Comparison of ENCODE assay signal across 9 mouse cellular contexts in the genomic region with DNA sequence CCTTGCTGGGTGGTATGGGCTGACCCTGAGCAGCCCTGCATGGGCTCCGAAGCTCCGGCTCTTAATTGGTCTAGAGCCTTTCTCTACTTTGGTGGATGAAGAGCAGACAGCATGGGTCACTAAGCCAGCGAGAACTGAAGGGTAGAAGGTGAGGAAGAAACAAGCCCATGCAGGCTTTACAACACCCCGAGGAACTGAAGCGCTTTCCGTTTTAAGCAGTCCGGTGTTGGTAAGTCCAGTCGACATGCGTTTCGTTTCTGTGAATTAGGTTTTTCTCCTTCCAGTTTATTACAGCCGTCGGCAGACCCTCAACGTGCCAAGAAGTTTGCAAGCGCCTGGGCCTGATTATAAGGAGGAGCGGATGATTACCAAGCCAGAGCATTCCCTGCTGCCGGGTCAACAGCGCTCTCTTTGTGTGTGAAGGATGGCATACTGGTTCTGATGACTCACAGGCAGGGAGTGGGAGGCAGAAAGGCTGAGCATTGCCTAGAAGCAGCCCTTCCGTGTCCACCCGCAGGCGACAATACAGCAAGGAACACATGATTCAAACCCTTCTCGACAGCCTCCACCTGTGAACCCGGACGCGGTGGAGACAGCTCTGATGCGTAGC. TPM values are rescaled to one million over a fixed set of nuclear protein-coding genes. Genes with fewer than 3 reads are reported as not detected.
DNase-seq lines count a peak whose midpoint lies in the region; ATAC-seq lines count a peak whose summit lies in the region.
"Had no signal": no experiment of that assay in that cellular context is flagged by ENCODE, and none has a peak within 500 bp of the region (broad histone marks: within the 10 kb centered on the region; RNA-seq: fewer than 3 reads in every experiment).

No protein-coding gene starts in this region.

- 0 out of 2 replicates have a peak overlapping the region, but pooled peaks have one; percentile 15 for H3K27ac ChIP-seq in forebrain, embryonic 10.5 days
- H3K27ac ChIP-seq in forebrain, embryonic 12.5 days = no peak overlapping the region
- 0 out of 2 replicates have a peak overlapping the region, but pooled peaks have one; percentile 4 for H3K27ac ChIP-seq in heart, embryonic 15.5 days
- H3K27ac ChIP-seq in limb, embryonic 11.5 days (replicated peaks; ENCODE audit: low read depth, low read length) = no peak overlapping the region
- peak overlapping the region; percentile 28 for H3K27ac ChIP-seq in stomach, embryonic 15.5 days
- H3K27ac ChIP-seq in midbrain, embryonic 13.5 days = no peak overlapping the region
- H3K27ac ChIP-seq in hindbrain, embryonic 12.5 days = no peak overlapping the region
- H3K27ac ChIP-seq: embryonic facial prominence, embryonic 12.5 days had no signal

- H3K4me2 ChIP-seq in forebrain, embryonic 12.5 days = no peak overlapping the region
- peak overlapping the region; percentile 28; the same call in 1 of the 2 replicates for H3K4me2 ChIP-seq in heart, embryonic 15.5 days
- H3K4me2 ChIP-seq in limb, embryonic 11.5 days (ENCODE audit: low read depth, severe bottlenecking) = no peak overlapping the region
- peak overlapping the region; percentile 4; the same call in 1 of the 2 replicates for H3K4me2 ChIP-seq in stomach, embryonic 15.5 days
- H3K4me2 ChIP-seq in midbrain, embryonic 13.5 days (replicated peaks) = no peak overlapping the region
- H3K4me2 ChIP-seq in hindbrain, embryonic 12.5 days (replicated peaks) = no peak overlapping the region
- H3K4me2 ChIP-seq: embryonic facial prominence, embryonic 12.5 days had no signal

- H3K36me3 ChIP-seq in forebrain, embryonic 10.5 days (replicated peaks) = no peaks in the 10 kb centered on the region
- H3K36me3 ChIP-seq in forebrain, embryonic 12.5 days (replicated peaks) = no peaks in the 10 kb centered on the region
- H3K36me3 ChIP-seq in heart, embryonic 15.5 days = no peaks in the 10 kb centered on the region
- H3K36me3 ChIP-seq in limb, embryonic 11.5 days (ENCODE audit: control insufficient read depth, insufficient read depth, low read length) = no peaks in the 10 kb centered on the region
- H3K36me3 ChIP-seq in stomach, embryonic 15.5 days = no peaks in the 10 kb centered on the region
- no peaks in the 10 kb centered on the region for H3K36me3 ChIP-seq in midbrain, embryonic 13.5 days
- H3K36me3 ChIP-seq in hindbrain, embryonic 12.5 days = no peaks in the 10 kb centered on the region
- H3K36me3 ChIP-seq: embryonic facial prominence, embryonic 12.5 days had no signal

- ATAC-seq in forebrain, embryonic 12.5 days (ENCODE audit: low FRiP score) = no peak
- ATAC-seq in heart, embryonic 15.5 days (replicated peaks; ENCODE audit: insufficient number of reproducible peaks, insufficient read depth, low FRiP score, low read depth) = 0 out of 2 replicates have a peak, but pooled peaks have one; percentile 43
- ATAC-seq in limb, embryonic 11.5 days (ENCODE audit: insufficient number of reproducible peaks, low FRiP score, low TSS enrichment, low read depth) = peak; percentile 54; the same call in 1 of the 2 replicates
- peak; percentile 70 for ATAC-seq in stomach, embryonic 15.5 days (ENCODE audit: insufficient read depth, low FRiP score, low read depth)
- ATAC-seq in midbrain, embryonic 13.5 days = no peak
- no peak for ATAC-seq in hindbrain, embryonic 12.5 days (ENCODE audit: low FRiP score)

- no peak for DNase-seq in forebrain, embryonic 10.5 days (ENCODE audit: extremely low spot score, low spot score)
- peak; percentile 92 for DNase-seq in NIH3T3 (ENCODE audit: low read depth)
- peak; percentile 63 for DNase-seq in limb, embryonic 11.5 days (ENCODE audit: low spot score)

- 84% methylated on average over 25 of the region's 25 CpGs for WGBS in forebrain, embryonic 10.5 days
- WGBS in forebrain, embryonic 12.5 days = 83% methylated on average over 25 of the region's 25 CpGs
- WGBS in heart, embryonic 15.5 days = 58% methylated on average over 25 of the region's 25 CpGs
- 43% methylated on average over 25 of the region's 25 CpGs for WGBS in limb, embryonic 11.5 days
- WGBS in stomach, embryonic 15.5 days = 50% methylated on average over 25 of the region's 25 CpGs
- 85% methylated on average over 25 of the region's 25 CpGs for WGBS in midbrain, embryonic 13.5 days
- 77% methylated on average over 25 of the region's 25 CpGs for WGBS in hindbrain, embryonic 12.5 days

- H3K27me3 ChIP-seq in forebrain, embryonic 10.5 days (ENCODE audit: poor library complexity, severe bottlenecking) = no peaks in the 10 kb centered on the region
- no peaks in the 10 kb centered on the region for H3K27me3 ChIP-seq in forebrain, embryonic 12.5 days
- no peaks in the 10 kb centered on the region for H3K27me3 ChIP-seq in heart, embryonic 15.5 days
- H3K27me3 ChIP-seq in limb, embryonic 11.5 days (ENCODE audit: control insufficient read depth, insufficient read depth, low read length) = no peaks in the 10 kb centered on the region
- H3K27me3 ChIP-seq in stomach, embryonic 15.5 days (replicated peaks) = no peaks in the 10 kb centered on the region
- H3K27me3 ChIP-seq in midbrain, embryonic 13.5 days = no peaks in the 10 kb centered on the region
- H3K27me3 ChIP-seq in hindbrain, embryonic 12.5 days = no peaks in the 10 kb centered on the region
- H3K27me3 ChIP-seq: embryonic facial prominence, embryonic 12.5 days had no signal

- H3K9ac ChIP-seq in forebrain, embryonic 12.5 days = no peak overlapping the region
- no peak overlapping the region for H3K9ac ChIP-seq in heart, embryonic 15.5 days
- H3K9ac ChIP-seq in limb, embryonic 11.5 days (ENCODE audit: low read length) = no peak overlapping the region
- H3K9ac ChIP-seq in stomach, embryonic 15.5 days = no peak overlapping the region
- no peak overlapping the region for H3K9ac ChIP-seq in midbrain, embryonic 13.5 days (replicated peaks)
- H3K9ac ChIP-seq in hindbrain, embryonic 12.5 days = no peak overlapping the region
- H3K9ac ChIP-seq: embryonic facial prominence, embryonic 12.5 days had no signal

- H3K9me3 ChIP-seq in forebrain, embryonic 10.5 days = no peaks in the 10 kb centered on the region
- no peaks in the 10 kb centered on the region for H3K9me3 ChIP-seq in forebrain, embryonic 12.5 days
- H3K9me3 ChIP-seq in heart, embryonic 15.5 days (replicated peaks) = no peaks in the 10 kb centered on the region
- no peaks in the 10 kb centered on the region for H3K9me3 ChIP-seq in limb, embryonic 11.5 days (ENCODE audit: control insufficient read depth, low read length)
- H3K9me3 ChIP-seq in stomach, embryonic 15.5 days = no peaks in the 10 kb centered on the region
- no peaks in the 10 kb centered on the region for H3K9me3 ChIP-seq in midbrain, embryonic 13.5 days
- H3K9me3 ChIP-seq in hindbrain, embryonic 12.5 days (replicated peaks) = no peaks in the 10 kb centered on the region
- H3K9me3 ChIP-seq: embryonic facial prominence, embryonic 12.5 days had no signal

- H3K4me1 ChIP-seq in forebrain, embryonic 10.5 days = peaks cover 4% of the 10 kb centered on the region; the same call in 1 of the 2 replicates
- no peaks in the 10 kb centered on the region for H3K4me1 ChIP-seq in forebrain, embryonic 12.5 days
- H3K4me1 ChIP-seq in heart, embryonic 15.5 days (replicated peaks) = no peaks in the 10 kb centered on the region
- peaks cover 10% of the 10 kb centered on the region for H3K4me1 ChIP-seq in limb, embryonic 11.5 days (ENCODE audit: control insufficient read depth, insufficient read depth, low read length)
- H3K4me1 ChIP-seq in stomach, embryonic 15.5 days = 0 out of 2 replicates have a peak, but pooled peaks cover 9% of the 10 kb centered on the region
- no peaks in the 10 kb centered on the region for H3K4me1 ChIP-seq in midbrain, embryonic 13.5 days (replicated peaks)
- no peaks in the 10 kb centered on the region for H3K4me1 ChIP-seq in hindbrain, embryonic 12.5 days

- H3K4me3 ChIP-seq in forebrain, embryonic 10.5 days = no peak overlapping the region
- H3K4me3 ChIP-seq in forebrain, embryonic 12.5 days (replicated peaks) = no peak overlapping the region
- H3K4me3 ChIP-seq in heart, embryonic 15.5 days = no peak overlapping the region
- no peak overlapping the region for H3K4me3 ChIP-seq in limb, embryonic 11.5 days (ENCODE audit: low read depth, low read length)
- H3K4me3 ChIP-seq in stomach, embryonic 15.5 days (replicated peaks) = no peak overlapping the region
- no peak overlapping the region for H3K4me3 ChIP-seq in midbrain, embryonic 13.5 days (replicated peaks)
- H3K4me3 ChIP-seq in hindbrain, embryonic 12.5 days = no peak overlapping the region
- H3K4me3 ChIP-seq: embryonic facial prominence, embryonic 12.5 days had no signal

RNA-seq across cellular contexts. Expression of a gene that starts 40.3 kb away (rescaled TPM):
- polyA plus RNA-seq in forebrain, embryonic 10.5 days (2016; fragmentation: Nextera tagmentation; extraction: Ambion mirVana) = 73.3 and 76.2 TPM in 2 replicates
- 71.6 and 73.8 TPM in 2 replicates for polyA plus RNA-seq in forebrain, embryonic 12.5 days (2016; fragmentation: Nextera tagmentation; extraction: Ambion mirVana)
- polyA plus RNA-seq in heart, embryonic 15.5 days (2015; fragmentation: Nextera tagmentation; extraction: Ambion mirVana) = 24.5 and 27.7 TPM in 2 replicates
- 81.7 and 81.8 TPM in 2 replicates for polyA plus RNA-seq in limb, embryonic 11.5 days (2014; fragmentation: Nextera tagmentation; extraction: Ambion mirVana)
- polyA plus RNA-seq in stomach, embryonic 15.5 days (2015; fragmentation: Nextera tagmentation; extraction: Ambion mirVana) = 32.0 and 37.0 TPM in 2 replicates
- 64.4 and 64.8 TPM in 2 replicates for polyA plus RNA-seq in midbrain, embryonic 13.5 days (2015; fragmentation: Nextera tagmentation; extraction: Ambion mirVana)
- polyA plus RNA-seq in hindbrain, embryonic 12.5 days (2016; fragmentation: Nextera tagmentation; extraction: Ambion mirVana) = 63.0 and 68.6 TPM in 2 replicates

RNA-seq across cellular contexts. Expression of a gene that starts 40.4 kb away (rescaled TPM):
- 1,643 and 1,661 TPM in 2 replicates for polyA plus RNA-seq in forebrain, embryonic 10.5 days (2016; fragmentation: Nextera tagmentation; extraction: Ambion mirVana)
- polyA plus RNA-seq in forebrain, embryonic 12.5 days (2016; fragmentation: Nextera tagmentation; extraction: Ambion mirVana) = 1,906 and 2,082 TPM in 2 replicates
- polyA plus RNA-seq in heart, embryonic 15.5 days (2015; fragmentation: Nextera tagmentation; extraction: Ambion mirVana) = 647 and 683 TPM in 2 replicates
- 2,416 and 2,529 TPM in 2 replicates for polyA plus RNA-seq in limb, embryonic 11.5 days (2014; fragmentation: Nextera tagmentation; extraction: Ambion mirVana)
- 1,196 and 1,237 TPM in 2 replicates for polyA plus RNA-seq in stomach, embryonic 15.5 days (2015; fragmentation: Nextera tagmentation; extraction: Ambion mirVana)
- polyA plus RNA-seq in midbrain, embryonic 13.5 days (2015; fragmentation: Nextera tagmentation; extraction: Ambion mirVana) = 1,097 and 1,253 TPM in 2 replicates
- 1,291 and 1,445 TPM in 2 replicates for polyA plus RNA-seq in hindbrain, embryonic 12.5 days (2016; fragmentation: Nextera tagmentation; extraction: Ambion mirVana)

Comparison
In these comparisons a context has a peak if more than half of its experiments do, and no peak if none do; other contexts are left out.
1. H3K27ac ChIP-seq: peak in forebrain, embryonic 10.5 days (single experiment), heart, embryonic 15.5 days (single experiment) and stomach, embryonic 15.5 days (single experiment); none in forebrain, embryonic 12.5 days (single experiment), limb, embryonic 11.5 days (single experiment), midbrain, embryonic 13.5 days (single experiment) and hindbrain, embryonic 12.5 days (single experiment).
2. ATAC-seq: peak in heart, embryonic 15.5 days (single experiment), limb, embryonic 11.5 days (single experiment) and stomach, embryonic 15.5 days (single experiment); none in forebrain, embryonic 12.5 days (single experiment), midbrain, embryonic 13.5 days (single experiment) and hindbrain, embryonic 12.5 days (single experiment).
3. H3K4me2 ChIP-seq: peak in heart, embryonic 15.5 days (single experiment) and stomach, embryonic 15.5 days (single experiment); none in forebrain, embryonic 12.5 days (single experiment), limb, embryonic 11.5 days (single experiment), midbrain, embryonic 13.5 days (single experiment) and hindbrain, embryonic 12.5 days (single experiment).